19 mouse cellular contexts compared by ENCODE assay signal in genomic region chr6:3560009-3560408, GRCm38 (mm10).
DNase-seq lines count a peak whose midpoint lies in the region; ATAC-seq and TF ChIP-seq lines count a peak whose summit lies in the region.
"Had no signal": no experiment of that assay in that cellular context is flagged by ENCODE, and none has a peak within 500 bp of the region (broad histone marks: within the 10 kb centered on the region; RNA-seq: fewer than 3 reads in every experiment).

No protein-coding gene starts in this region.

- H3K4me3 ChIP-seq in hindbrain, postnatal 0 days (ENCODE audit: low read length) = no peak overlapping the region
- H3K4me3 ChIP-seq in hindbrain, embryonic 11.5 days (ENCODE audit: low read depth, low read length) = no peak overlapping the region
- H3K4me3 ChIP-seq in embryonic facial prominence, embryonic 13.5 days = no peak overlapping the region
- H3K4me3 ChIP-seq: left cerebral cortex, adult 2 months; liver, embryonic 13.5 days; neural tube, embryonic 13.5 days had no signal

- peak; percentile 10 for DNase-seq in embryo, embryonic 10 days (ENCODE audit: low spot score)
- no peak for DNase-seq in embryo, embryonic 10.5 days (ENCODE audit: low spot score)
- DNase-seq in hindbrain, postnatal 0 days (ENCODE audit: low spot score) = no peak
- no peak for DNase-seq in hindbrain, embryonic 11.5 days (ENCODE audit: low spot score)
- no peak for DNase-seq in lung, postnatal 36 days
- no peak for DNase-seq in thymus, adult 18-20 months
- DNase-seq: adrenal gland, postnatal 14 days; B cell, adult 2 months; gastrocnemius, postnatal 25 days; heart, postnatal 36 days; kidney, adult 9 months; liver, embryonic 13.5 days; right cerebral cortex, postnatal 4 days had no signal

- TF ChIP-seq CTCF in hindbrain, postnatal 0 days (IDR thresholded peaks at IDR 0.05; ENCODE audit: low read depth) = no peak

- no peaks in the 10 kb centered on the region for H3K27me3 ChIP-seq in hindbrain, postnatal 0 days (ENCODE audit: insufficient read depth, low read length)
- no peaks in the 10 kb centered on the region for H3K27me3 ChIP-seq in hindbrain, embryonic 11.5 days (ENCODE audit: control insufficient read depth, insufficient read depth, low read length)
- H3K27me3 ChIP-seq in embryonic facial prominence, embryonic 13.5 days = no peaks in the 10 kb centered on the region
- H3K27me3 ChIP-seq: liver, embryonic 13.5 days; neural tube, embryonic 13.5 days had no signal

- ATAC-seq in hindbrain, postnatal 0 days = peak; percentile 68
- ATAC-seq in hindbrain, embryonic 11.5 days (ENCODE audit: low FRiP score) = no peak
- ATAC-seq in embryonic facial prominence, embryonic 13.5 days (ENCODE audit: insufficient number of reproducible peaks, insufficient read depth, low FRiP score, low TSS enrichment, low read depth) = 0 out of 2 replicates have a peak, but pooled peaks have one; percentile 37
- 0 out of 2 replicates have a peak, but pooled peaks have one; percentile 34 for ATAC-seq in megakaryocyte-erythroid progenitor cell, adult 5-6 weeks (replicated peaks; ENCODE audit: low FRiP score, low TSS enrichment, poor library complexity, severe bottlenecking)

- H3K9me3 ChIP-seq in hindbrain, postnatal 0 days (ENCODE audit: low read length) = no peaks in the 10 kb centered on the region
- H3K9me3 ChIP-seq in hindbrain, embryonic 11.5 days (ENCODE audit: control insufficient read depth, low read length) = no peaks in the 10 kb centered on the region
- no peaks in the 10 kb centered on the region for H3K9me3 ChIP-seq in embryonic facial prominence, embryonic 13.5 days
- H3K9me3 ChIP-seq: G1E; liver, embryonic 13.5 days; neural tube, embryonic 13.5 days had no signal

- H3K27ac ChIP-seq in hindbrain, postnatal 0 days = no peak overlapping the region
- H3K27ac ChIP-seq in hindbrain, embryonic 11.5 days (ENCODE audit: low read depth, low read length) = no peak overlapping the region
- H3K27ac ChIP-seq in embryonic facial prominence, embryonic 13.5 days = no peak overlapping the region
- H3K27ac ChIP-seq: left cerebral cortex, adult 2 months; liver, embryonic 13.5 days; neural tube, embryonic 13.5 days had no signal

- WGBS in hindbrain, postnatal 0 days = 67% methylated on average over 5 of the region's 5 CpGs
- 77% methylated on average over 5 of the region's 5 CpGs for WGBS in hindbrain, embryonic 11.5 days
- 30% methylated on average over 5 of the region's 5 CpGs for WGBS in embryonic facial prominence, embryonic 13.5 days

- H3K36me3 ChIP-seq in hindbrain, postnatal 0 days (ENCODE audit: insufficient read depth, low read length) = no peaks in the 10 kb centered on the region
- no peaks in the 10 kb centered on the region for H3K36me3 ChIP-seq in hindbrain, embryonic 11.5 days (ENCODE audit: control insufficient read depth, insufficient read depth, low read length)
- H3K36me3 ChIP-seq in embryonic facial prominence, embryonic 13.5 days = 0 out of 2 replicates have a peak, but pooled peaks cover 3% of the 10 kb centered on the region

- no peak overlapping the region for H3K4me2 ChIP-seq in hindbrain, postnatal 0 days (ENCODE audit: low read depth, low read length)
- no peak overlapping the region for H3K4me2 ChIP-seq in hindbrain, embryonic 11.5 days (replicated peaks; ENCODE audit: low read depth, low read length)
- H3K4me2 ChIP-seq in embryonic facial prominence, embryonic 13.5 days = no peak overlapping the region
- H3K4me2 ChIP-seq: heart, embryonic 11.5 days; liver, embryonic 13.5 days; neural tube, embryonic 13.5 days had no signal

- no peaks in the 10 kb centered on the region for H3K4me1 ChIP-seq in hindbrain, postnatal 0 days (ENCODE audit: insufficient read depth, low read length)
- no peaks in the 10 kb centered on the region for H3K4me1 ChIP-seq in hindbrain, embryonic 11.5 days (replicated peaks; ENCODE audit: control insufficient read depth, insufficient read depth, low read length)
- H3K4me1 ChIP-seq in embryonic facial prominence, embryonic 13.5 days = peaks cover 6% of the 10 kb centered on the region
- H3K4me1 ChIP-seq: neural tube, embryonic 13.5 days had no signal

- H3K9ac ChIP-seq in hindbrain, postnatal 0 days (replicated peaks; ENCODE audit: low read length) = no peak overlapping the region
- H3K9ac ChIP-seq in hindbrain, embryonic 11.5 days (ENCODE audit: low read depth, low read length) = no peak overlapping the region
- H3K9ac ChIP-seq in embryonic facial prominence, embryonic 13.5 days = no peak overlapping the region
- H3K9ac ChIP-seq: liver, embryonic 13.5 days; neural tube, embryonic 13.5 days had no signal
